Mouse (Mus musculus) CH12.LX (cell line): Measurements from ENCODE around the gene Yipf1. TPM values are rescaled to one million over a fixed set of nuclear protein-coding genes. Genes with fewer than 3 reads are reported as not detected.

ENCODE experiments used
- DNase-seq: peaks from one replicate; pipeline ENCODE4 v3.0.0-alpha.2; 2013; ENCODE audit errors: extremely low read depth
- H3K27ac ChIP-seq: 2 replicates; pipeline ENCODE4 v1.5.1; 2012; ENCODE audit warnings: low read depth, mild to moderate bottlenecking, control low read depth, moderate library complexity; ENCODE audit not compliant: insufficient read depth
- H3K27me3 ChIP-seq: replicated peaks from 2 replicates; pipeline ENCODE3; 2012; ENCODE audit warnings: inconsistent platforms
- H3K36me3 ChIP-seq, 2 experiments: replicated peaks in 1 of 2; 2 replicates each; pipeline versions ENCODE3 to v1.6.1; 2012; ENCODE audit warnings: inconsistent platforms in 1 of 2, low read length in 1 of 2, mild to moderate bottlenecking in 1 of 2, mixed read lengths in 1 of 2, moderate library complexity in 1 of 2; ENCODE audit not compliant: control insufficient read depth in 1 of 2, insufficient read depth in 1 of 2
- H3K4me1 ChIP-seq, 2 experiments: 2 replicates each; pipeline ENCODE4 v1.6.1; 2012; ENCODE audit warnings: inconsistent platforms in 1 of 2, moderate library complexity in 1 of 2; ENCODE audit not compliant: insufficient read depth in 2 of 2, control insufficient read depth in 1 of 2
- H3K4me2 ChIP-seq: 2 replicates; pipeline ENCODE4 v1.6.1; 2012; ENCODE audit warnings: low read depth, mild to moderate bottlenecking, control low read depth; ENCODE audit not compliant: poor library complexity, insufficient read depth, severe bottlenecking
- H3K4me3 ChIP-seq, 3 experiments: fragments of 150-350 bp in 1 of 3; sonication (generic) in 1 of 3; replicated peaks in 1 of 3; 2 replicates each; pipeline versions ENCODE3 to v1.5.1; 2011 to 2012; ENCODE audit warnings: low read depth in 2 of 3, low read length in 2 of 3, mild to moderate bottlenecking in 2 of 3, moderate library complexity in 2 of 3, control low read depth in 1 of 3, improper control_type of control experiment in 1 of 3, inconsistent platforms in 1 of 3, mixed read lengths in 1 of 3; ENCODE audit not compliant: poor library complexity in 1 of 3
- H3K79me2 ChIP-seq: replicated peaks from 2 replicates; pipeline ENCODE4 v1.6.1; 2012; ENCODE audit warnings: mild to moderate bottlenecking, moderate library complexity; ENCODE audit not compliant: control insufficient read depth, poor library complexity, insufficient read depth, severe bottlenecking; ENCODE audit errors: extremely low read depth
- H3K9ac ChIP-seq: 2 replicates; pipeline ENCODE4 v1.6.1; 2012; ENCODE audit warnings: low read depth, mild to moderate bottlenecking, control low read depth, moderate library complexity; ENCODE audit not compliant: insufficient read depth
- H3K9me3 ChIP-seq: replicated peaks from 2 replicates; pipeline ENCODE3; 2012; ENCODE audit warnings: low read length, inconsistent platforms, mixed read lengths
- BHLHE40 ChIP-seq: IDR thresholded peaks from 2 replicates; pipeline ENCODE4 v1.6.1; 2011; ENCODE audit warnings: mild to moderate bottlenecking, low read depth, low read length, improper control_type of control experiment
- CHD1 ChIP-seq: IDR thresholded peaks from 2 replicates; pipeline ENCODE4 v1.6.1; 2012; ENCODE audit warnings: low read depth, low read length, improper control_type of control experiment, inconsistent platforms
- CHD2 ChIP-seq: IDR thresholded peaks from 2 replicates; pipeline ENCODE4 v1.6.1; 2011; ENCODE audit warnings: low read length, improper control_type of control experiment
- CTCF ChIP-seq, 2 experiments: IDR thresholded peaks in 1 of 2; conservative IDR thresholded peaks in 1 of 2; 2 replicates each; pipeline ENCODE4 v1.5.1; 2011 to 2012; ENCODE audit warnings: low read depth in 2 of 2, low read length in 2 of 2, improper control_type of control experiment in 1 of 2, inconsistent platforms in 1 of 2, mild to moderate bottlenecking in 1 of 2, moderate library complexity in 1 of 2
- E2F4 ChIP-seq: IDR thresholded peaks from 2 replicates; pipeline ENCODE4 v1.6.1; 2011; ENCODE audit warnings: low read depth, low read length, improper control_type of control experiment; ENCODE audit not compliant: insufficient replicate concordance
- ELF1 ChIP-seq: IDR thresholded peaks from 2 replicates; pipeline ENCODE4 v1.6.1; 2014; ENCODE audit warnings: low read depth, mild to moderate bottlenecking, inconsistent platforms, low read length, improper control_type of control experiment
- GABPA ChIP-seq: IDR thresholded peaks from 2 replicates; pipeline ENCODE4 v1.6.1; 2012; ENCODE audit warnings: low read depth, low read length, improper control_type of control experiment, inconsistent platforms; ENCODE audit not compliant: insufficient replicate concordance
- HCFC1 ChIP-seq: IDR thresholded peaks from 2 replicates; pipeline ENCODE4 v1.6.1; 2012; ENCODE audit warnings: low read depth, mild to moderate bottlenecking, inconsistent platforms, low read length, improper control_type of control experiment
- IRF4 ChIP-seq: IDR thresholded peaks from 2 replicates; pipeline ENCODE4 v1.6.1; 2014; ENCODE audit warnings: low read depth, mild to moderate bottlenecking, inconsistent platforms, low read length, improper control_type of control experiment
- JUN ChIP-seq: IDR thresholded peaks from 2 replicates; pipeline ENCODE4 v1.6.1; 2011; ENCODE audit warnings: low read depth, mild to moderate bottlenecking, low read length, improper control_type of control experiment, moderate library complexity; ENCODE audit not compliant: insufficient read depth
- JUND ChIP-seq: conservative IDR thresholded peaks from 2 replicates; pipeline ENCODE4 v1.6.1; 2011; ENCODE audit warnings: low read depth, low read length, improper control_type of control experiment
- KAT2A ChIP-seq: IDR thresholded peaks from 2 replicates; pipeline ENCODE4 v1.6.1; 2012; ENCODE audit warnings: low read length, improper control_type of control experiment, inconsistent platforms; ENCODE audit not compliant: insufficient replicate concordance
- MAFK ChIP-seq: IDR thresholded peaks from 2 replicates; pipeline ENCODE4 v1.6.1; 2011; ENCODE audit warnings: low read length, improper control_type of control experiment; ENCODE audit not compliant: insufficient replicate concordance
- MAZ ChIP-seq: IDR thresholded peaks from 2 replicates; pipeline ENCODE4 v1.6.1; 2012; ENCODE audit warnings: low read depth, mild to moderate bottlenecking, inconsistent platforms, low read length, improper control_type of control experiment, moderate library complexity
- MEF2A ChIP-seq: IDR thresholded peaks from 2 replicates; pipeline ENCODE4 v1.6.1; 2014; ENCODE audit warnings: low read depth, mild to moderate bottlenecking, inconsistent platforms, low read length, improper control_type of control experiment, borderline replicate concordance
- MXI1 ChIP-seq: IDR thresholded peaks from 2 replicates; pipeline ENCODE4 v1.6.1; 2011; ENCODE audit warnings: mild to moderate bottlenecking, low read depth, low read length, improper control_type of control experiment
- MYC ChIP-seq: IDR thresholded peaks from 2 replicates; pipeline ENCODE4 v1.6.1; 2011; ENCODE audit warnings: low read depth, mild to moderate bottlenecking, improper control_type of control experiment, low read length
- NELFE ChIP-seq: IDR thresholded peaks from 2 replicates; pipeline ENCODE4 v1.6.1; 2011; ENCODE audit warnings: low read depth, low read length, improper control_type of control experiment
- NRF1 ChIP-seq: IDR thresholded peaks from 2 replicates; pipeline ENCODE4 v1.6.1; 2014; ENCODE audit warnings: low read depth, mild to moderate bottlenecking, inconsistent platforms, low read length, improper control_type of control experiment, moderate library complexity
- PAX5 ChIP-seq: IDR thresholded peaks from 2 replicates; pipeline ENCODE4 v1.6.1; 2012; ENCODE audit warnings: low read length, inconsistent platforms, mixed read lengths
- POLR2A ChIP-seq: IDR thresholded peaks from 2 replicates; pipeline ENCODE4 v1.6.1; 2011; ENCODE audit warnings: low read depth, mild to moderate bottlenecking, improper control_type of control experiment, low read length
- RAD21 ChIP-seq: IDR thresholded peaks from 2 replicates; pipeline ENCODE4 v1.6.1; 2011; ENCODE audit warnings: low read depth, mild to moderate bottlenecking, low read length, improper control_type of control experiment, moderate library complexity
- RCOR1 ChIP-seq: conservative IDR thresholded peaks from 2 replicates; pipeline ENCODE4 v1.6.1; 2012; ENCODE audit warnings: low read depth, mild to moderate bottlenecking, inconsistent platforms, low read length, improper control_type of control experiment
- SIN3A ChIP-seq: IDR thresholded peaks from 2 replicates; pipeline ENCODE4 v1.6.1; 2012; ENCODE audit warnings: low read length, improper control_type of control experiment, inconsistent platforms
- SMC3 ChIP-seq: IDR thresholded peaks from 2 replicates; pipeline ENCODE4 v1.6.1; 2011; ENCODE audit warnings: low read depth, low read length, improper control_type of control experiment
- TBP ChIP-seq: conservative IDR thresholded peaks from 2 replicates; pipeline ENCODE4 v1.6.1; 2011; ENCODE audit warnings: low read depth, low read length, improper control_type of control experiment
- UBTF ChIP-seq: IDR thresholded peaks from 2 replicates; pipeline ENCODE4 v1.6.1; 2012; ENCODE audit warnings: low read depth, mild to moderate bottlenecking, inconsistent platforms, low read length, improper control_type of control experiment, moderate library complexity
- ZC3H11A ChIP-seq: IDR thresholded peaks from 2 replicates; pipeline ENCODE4 v1.6.1; 2012; ENCODE audit warnings: low read depth, mild to moderate bottlenecking, inconsistent platforms, low read length, improper control_type of control experiment
- ZMIZ1 ChIP-seq: IDR thresholded peaks from 2 replicates; pipeline ENCODE4 v1.6.1; 2012; ENCODE audit warnings: low read depth, mild to moderate bottlenecking, inconsistent platforms, low read length, improper control_type of control experiment
- ZNF384 ChIP-seq: IDR thresholded peaks from 2 replicates; pipeline ENCODE4 v1.6.1; 2012; ENCODE audit warnings: low read depth, low read length, improper control_type of control experiment, inconsistent platforms
- dilution Hi-C: fragments of 300-500 bp; cut with MboI; formaldehyde crosslinking; loops from 2 replicates; pipeline ENCODE4 v1.14.3; 2020; ENCODE audit warnings: low sequenced_read_pairs; ENCODE audit not compliant: extremely low pct_unique_long_range_greater_than_20kb, extremely low pct_ligation_motif_present
- in situ Hi-C: fragments of 300-500 bp; cut with MboI; formaldehyde crosslinking; loops from 3 replicates; pipeline ENCODE4 v1.14.3; 2019; ENCODE audit warnings: low sequenced_read_pairs, low pct_ligation_motif_present, low pct_unique_long_range_greater_than_20kb, mixed read lengths
- polyA plus RNA-seq: library from polyadenylated mRNA; unstranded; fragments of >175 nt; gene quantifications from 2 replicates; pipeline ENCODE4 v1.2.1, GENCODE M21; 2012; ENCODE audit warnings: low read depth; ENCODE audit not compliant: insufficient read length
- total RNA-seq, 2 experiments: library from RNA; depleted of rRNA; stranded (reverse); fragments of 300-350 nt in 1 of 2; fragments of >200 nt in 1 of 2; gene quantifications; 2 replicates each; pipeline ENCODE4 v1.2.3; 2012 to 2014

Gene Yipf1
- total and polyA plus RNA-seq, 3 experiments = 47.2 to 60.5 (median 52.8) TPM

GRCm38 (mm10) chr4:107328530-107328929, 14.4 kb downstream of the Yipf1 start:
- no peak overlapping the region for H3K27ac ChIP-seq
- no peak overlapping the region for H3K9ac ChIP-seq
- no peak for TF ChIP-seq SMC3
- no peak for TF ChIP-seq MXI1
- no peak for TF ChIP-seq MAFK
- TF ChIP-seq MAZ = no peak
- no peak for TF ChIP-seq SIN3A
- TF ChIP-seq TBP = no peak
- no peak for TF ChIP-seq GABPA
- TF ChIP-seq BHLHE40 = no peak
- no peak for TF ChIP-seq MYC
- TF ChIP-seq ZMIZ1 = no peak
- TF ChIP-seq HCFC1 = no peak
- no peak for TF ChIP-seq CHD1
- no peak for TF ChIP-seq ELF1
- no peak for TF ChIP-seq RAD21
- TF ChIP-seq CTCF (conservative IDR thresholded peaks at IDR 0.05 in 1 of 2, IDR thresholded peaks at IDR 0.05 in 1 of 2; ENCODE audit: low read depth in 2 of 2, low read length in 2 of 2) = no peak
- TF ChIP-seq MEF2A = no peak
- no peak for TF ChIP-seq KAT2A
- no peak for TF ChIP-seq ZNF384
- no peak for TF ChIP-seq NELFE
- no peak for TF ChIP-seq IRF4
- dilution Hi-C loops = no loop called here
- H3K4me3 ChIP-seq = no peak overlapping the region
- no peak for DNase-seq
- peaks cover 11 to 47% of the 10 kb centered on the region in 2 experiments for H3K36me3 ChIP-seq
- H3K27me3 ChIP-seq = no peaks in the 10 kb centered on the region
- H3K4me1 ChIP-seq = peaks cover 0 to 12% of the 10 kb centered on the region in 2 experiments; a peak in 2 of 4 replicates
- H3K9me3 ChIP-seq = peaks cover under 1% of the 10 kb centered on the region
- H3K4me2 ChIP-seq = no peak overlapping the region
- in situ Hi-C loops = no loop called here
- H3K79me2 ChIP-seq = no peaks in the 10 kb centered on the region

DNA sequence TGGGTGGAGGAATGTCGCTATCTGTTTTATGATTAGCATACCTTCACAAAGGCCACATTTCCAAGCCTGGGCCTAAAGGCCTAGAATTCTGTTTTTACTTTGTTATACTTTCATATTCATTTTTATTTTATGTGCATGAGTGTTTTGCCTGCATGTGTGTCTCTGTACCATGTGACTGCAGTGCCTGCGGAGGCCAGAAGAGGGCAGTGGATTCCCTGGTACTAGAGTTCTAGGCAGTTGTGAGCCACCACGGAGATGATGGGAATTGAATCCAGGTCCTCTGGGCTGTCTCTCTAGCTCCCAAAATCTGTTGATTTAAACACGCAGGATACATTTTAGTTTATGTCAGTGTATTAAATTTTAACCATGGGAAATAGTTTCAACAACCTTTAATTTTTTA, 19.4 kb downstream of the Yipf1 start:
- dilution Hi-C loops = no loop called here
- Histone ChIP-seq H3K4me3 (no peak overlapping the region), H3K4me2 (no peak overlapping the region), H3K9ac (no peak overlapping the region), H3K4me1 (no peaks in the 10 kb centered on the region), H3K79me2 (no peaks in the 10 kb centered on the region), H3K9me3 (peaks cover 2% of the 10 kb centered on the region), H3K36me3 (peaks cover 10 to 57% of the 10 kb centered on the region in 2 experiments)
- in situ Hi-C loops = no loop called here
- no peak for TF ChIP-seq CHD2
- no peak for TF ChIP-seq POLR2A
- TF ChIP-seq E2F4 = no peak
- TF ChIP-seq JUN = no peak
- no peak; a peak in 1 of 4 replicates for TF ChIP-seq CTCF (conservative IDR thresholded peaks at IDR 0.05 in 1 of 2, IDR thresholded peaks at IDR 0.05 in 1 of 2; ENCODE audit: low read depth in 2 of 2, low read length in 2 of 2)
- no peak for TF ChIP-seq ELF1
- no peak for TF ChIP-seq MYC
- no peak for TF ChIP-seq BHLHE40
- TF ChIP-seq ZMIZ1 = no peak
- no peak for TF ChIP-seq RCOR1
- TF ChIP-seq ZNF384 = no peak
- TF ChIP-seq UBTF = no peak
- TF ChIP-seq NRF1 = no peak
- TF ChIP-seq HCFC1 = no peak
- no peak for TF ChIP-seq PAX5
- no peak for TF ChIP-seq ZC3H11A
- TF ChIP-seq GABPA = no peak
- TF ChIP-seq JUND = no peak
- TF ChIP-seq, all 38 proteins: peak for 0
- Histone ChIP-seq H3K27me3 (no peaks in the 10 kb centered on the region), H3K27ac (no peak overlapping the region)
- no peak for DNase-seq
